ENCODE assay signal across 24 mouse cellular contexts in genomic region chr8:11221353-11221752, GRCm38 (mm10).
A peak's percentile ranks its signal among the peaks of the same experiment; 100 is the strongest.
DNase-seq lines count a peak whose midpoint lies in the region; ATAC-seq and TF ChIP-seq lines count a peak whose summit lies in the region.
"Had no signal": no experiment of that assay in that cellular context is flagged by ENCODE, and none has a peak within 500 bp of the region (broad histone marks: within the 10 kb centered on the region; RNA-seq: fewer than 3 reads in every experiment).

No protein-coding gene starts in this region.

- H3K4me1 ChIP-seq in liver, adult 2 months (ENCODE audit: control insufficient read depth, insufficient read depth, low read length): peaks cover 7% of the 10 kb centered on the region; the same call in 1 of the 2 replicates
- no peaks in the 10 kb centered on the region for H3K4me1 ChIP-seq in liver, embryonic 12.5 days
- H3K4me1 ChIP-seq: heart, embryonic 15.5 days; hindbrain, embryonic 13.5 days had no signal

- H3K79me2 ChIP-seq in liver, adult 2 months (ENCODE audit: control insufficient read depth, insufficient read depth, low read length): no peaks in the 10 kb centered on the region

- no peak overlapping the region for H3K4me3 ChIP-seq in liver, adult 2 months (ENCODE audit: insufficient read depth, low read depth, low read length)
- H3K4me3 ChIP-seq in liver, embryonic 12.5 days: no peak overlapping the region
- H3K4me3 ChIP-seq: gastrocnemius, adult 2 months; heart, embryonic 12.5 days; heart, embryonic 15.5 days; hindbrain, embryonic 10.5 days; hindbrain, embryonic 13.5 days had no signal

- WGBS in liver, adult 2 months: 63% methylated on average over 5 of the region's 5 CpGs
- 72% methylated on average over 5 of the region's 5 CpGs for WGBS in liver, embryonic 12.5 days (ENCODE audit: insufficient replicate concordance)

- no peaks in the 10 kb centered on the region for H3K27me3 ChIP-seq in liver, adult 2 months (ENCODE audit: control insufficient read depth, insufficient read depth, low read length)
- H3K27me3 ChIP-seq in liver, embryonic 12.5 days (replicated peaks): no peaks in the 10 kb centered on the region
- H3K27me3 ChIP-seq: heart, embryonic 12.5 days; heart, embryonic 15.5 days; hindbrain, embryonic 13.5 days had no signal

- H3K4me2 ChIP-seq in liver, embryonic 12.5 days: no peak overlapping the region
- H3K4me2 ChIP-seq: heart, embryonic 12.5 days; heart, embryonic 15.5 days; hindbrain, embryonic 13.5 days had no signal

- H3K36me3 ChIP-seq in liver, adult 2 months (ENCODE audit: control insufficient read depth, insufficient read depth, low read length): no peaks in the 10 kb centered on the region
- peaks cover 11% of the 10 kb centered on the region for H3K36me3 ChIP-seq in liver, embryonic 12.5 days
- H3K36me3 ChIP-seq: hindbrain, embryonic 13.5 days had no signal

- no peaks in the 10 kb centered on the region for H3K9me3 ChIP-seq in liver, embryonic 12.5 days (replicated peaks)
- H3K9me3 ChIP-seq: heart, embryonic 12.5 days; heart, embryonic 15.5 days; hindbrain, embryonic 10.5 days; hindbrain, embryonic 13.5 days had no signal

- TF ChIP-seq POLR2A in liver, adult 2 months (IDR thresholded peaks at IDR 0.05; ENCODE audit: extremely low read depth, insufficient read depth, low read length): no peak

- TF ChIP-seq CTCF in liver, adult 2 months (IDR thresholded peaks at IDR 0.05; ENCODE audit: low read depth, low read length): no peak

- peak; percentile 40 for DNase-seq in kidney, adult 18-20 months
- DNase-seq in kidney, postnatal 14 days: no peak
- DNase-seq in liver, adult 2 months (ENCODE audit: extremely low read depth, low read depth, low spot score): peak; percentile 48
- peak; percentile 64 for DNase-seq in gonadal fat pad, adult 2 months (ENCODE audit: low read depth)
- DNase-seq in cerebellum, postnatal 14 days: no peak
- DNase-seq: adrenal gland, adult 8-10 months; adrenal gland, postnatal 25 days; cerebellum, adult 11-12 months; cerebellum, adult 8-10 months; cerebellum, postnatal 10 days; forebrain, postnatal 0 days; gastrocnemius, adult 2 months; gastrocnemius, postnatal 14 days; heart, adult 18-20 months; heart, postnatal 10 days; heart, postnatal 36 days had no signal

- H3K27ac ChIP-seq in liver, adult 2 months (replicated peaks; ENCODE audit: insufficient read depth, low read depth, low read length): no peak overlapping the region
- H3K27ac ChIP-seq in liver, embryonic 12.5 days: no peak overlapping the region
- H3K27ac ChIP-seq: gastrocnemius, adult 2 months; heart, embryonic 15.5 days; hindbrain, embryonic 10.5 days; hindbrain, embryonic 13.5 days had no signal

- no peak for ATAC-seq in liver, embryonic 12.5 days
- ATAC-seq: CD4-positive, CD25-positive, alpha-beta regulatory T cell, adult 4 months; forebrain, embryonic 14.5 days; forebrain, postnatal 0 days; hindbrain, embryonic 16.5 days had no signal

- H3K9ac ChIP-seq in liver, adult 2 months (ENCODE audit: low read depth, low read length): no peak overlapping the region
- H3K9ac ChIP-seq in liver, embryonic 12.5 days: no peak overlapping the region
- H3K9ac ChIP-seq: forebrain, postnatal 0 days; heart, embryonic 12.5 days; heart, embryonic 15.5 days; hindbrain, embryonic 13.5 days had no signal

Comparison
In these comparisons a context has a peak if more than half of its experiments do, and no peak if none do; other contexts are left out.
1. DNase-seq: peak in kidney, adult 18-20 months (single experiment), liver, adult 2 months (single experiment) and gonadal fat pad, adult 2 months (single experiment); none in kidney, postnatal 14 days (single experiment) and cerebellum, postnatal 14 days (0 of 2).